Mouse (Mus musculus): Measurements from ENCODE around the gene Dmwd. TPM values are rescaled to one million over a fixed set of nuclear protein-coding genes. Genes with fewer than 3 reads are reported as not detected.

The Dmwd gene
- 28.4 and 28.7 TPM in 2 replicates for polyA plus RNA-seq (2015; fragmentation: Nextera tagmentation; extraction: Ambion mirVana)

- peaks cover 20% of the 10 kb centered on the region for H3K36me3 ChIP-seq (ENCODE audit: control insufficient read depth, insufficient read depth, low read length)
- peak within 1 kb of the TSS; percentile 98 for H3K9ac ChIP-seq (ENCODE audit: low read depth, low read length)
- peak within 1 kb of the TSS; percentile 95 for H3K4me2 ChIP-seq (ENCODE audit: low read length)
- no peaks in the 10 kb centered on the region for H3K27me3 ChIP-seq (ENCODE audit: control insufficient read depth, insufficient read depth, low read depth, low read length)
- peak within 1 kb of the TSS; percentile 83 for H3K27ac ChIP-seq (ENCODE audit: low read length)
- under 1% methylated on average over 50 of the region's 91 CpGs for WGBS
- H3K4me1 ChIP-seq (ENCODE audit: control insufficient read depth, insufficient read depth, low read length) = peaks cover 22% of the 10 kb centered on the region
- H3K9me3 ChIP-seq (replicated peaks; ENCODE audit: control insufficient read depth, low read length, poor library complexity, severe bottlenecking) = no peaks in the 10 kb centered on the region
- peak; percentile 97 for ATAC-seq
- H3K4me3 ChIP-seq (ENCODE audit: low read depth, low read length) = peak within 1 kb of the TSS; percentile 100
These were observed at the start of gene Dmwd for GRCm38 (mm10) chr7:19075723-19076585. Dmwd (plus strand) TSS chr7:19076227.

- H3K27ac ChIP-seq (ENCODE audit: low read length) = no peak overlapping the region
- peaks cover 13% of the 10 kb centered on the region for H3K4me1 ChIP-seq (ENCODE audit: control insufficient read depth, insufficient read depth, low read length)
- peaks cover 20% of the 10 kb centered on the region for H3K36me3 ChIP-seq (ENCODE audit: control insufficient read depth, insufficient read depth, low read length)
- no peak for ATAC-seq
- no peak overlapping the region for H3K4me3 ChIP-seq (ENCODE audit: low read depth, low read length)
- peaks cover 8% of the 10 kb centered on the region for H3K27me3 ChIP-seq (ENCODE audit: control insufficient read depth, insufficient read depth, low read depth, low read length)
- no peak overlapping the region for H3K9ac ChIP-seq (ENCODE audit: low read depth, low read length)
- H3K9me3 ChIP-seq (replicated peaks; ENCODE audit: control insufficient read depth, low read length, poor library complexity, severe bottlenecking) = no peaks in the 10 kb centered on the region
- H3K4me2 ChIP-seq (ENCODE audit: low read length) = no peak overlapping the region
These were observed 48.0 kb upstream of the Dmwd start for GRCm38 (mm10) chr7:19028067-19028466.

GRCm38 (mm10) chr7:19029084-19029653 lies 46.9 kb upstream of the Dmwd start:
- Histone ChIP-seq H3K4me1 (ENCODE audit: control insufficient read depth, insufficient read depth, low read length) (peaks cover 13% of the 10 kb centered on the region), H3K27ac (ENCODE audit: low read length) (no peak overlapping the region), H3K9me3 (replicated peaks; ENCODE audit: control insufficient read depth, low read length, poor library complexity, severe bottlenecking) (no peaks in the 10 kb centered on the region), H3K27me3 (ENCODE audit: control insufficient read depth, insufficient read depth, low read depth, low read length) (no peaks in the 10 kb centered on the region), H3K9ac (ENCODE audit: low read depth, low read length) (no peak overlapping the region), H3K36me3 (ENCODE audit: control insufficient read depth, insufficient read depth, low read length) (peaks cover 24% of the 10 kb centered on the region), H3K4me2 (ENCODE audit: low read length) (no peak overlapping the region), H3K4me3 (ENCODE audit: low read depth, low read length) (no peak overlapping the region)
- WGBS = 53% methylated on average over 6 of the region's 6 CpGs
- no peak for ATAC-seq

- WGBS = 28% methylated on average over 4 of the region's 4 CpGs
- H3K36me3 ChIP-seq (ENCODE audit: control insufficient read depth, insufficient read depth, low read length) = peaks cover 36% of the 10 kb centered on the region
These were observed 44.4 kb upstream of the Dmwd start for GRCm38 (mm10) chr7:19031641-19032040.

GRCm38 (mm10) chr7:19044616-19045015 lies 31.4 kb upstream of the Dmwd start:
- Histone ChIP-seq H3K4me1 (ENCODE audit: control insufficient read depth, insufficient read depth, low read length) (no peaks in the 10 kb centered on the region), H3K9me3 (replicated peaks; ENCODE audit: control insufficient read depth, low read length, poor library complexity, severe bottlenecking) (no peaks in the 10 kb centered on the region), H3K4me3 (ENCODE audit: low read depth, low read length) (no peak overlapping the region), H3K36me3 (ENCODE audit: control insufficient read depth, insufficient read depth, low read length) (peaks cover 57% of the 10 kb centered on the region), H3K27ac (ENCODE audit: low read length) (no peak overlapping the region), H3K27me3 (ENCODE audit: control insufficient read depth, insufficient read depth, low read depth, low read length) (no peaks in the 10 kb centered on the region), H3K9ac (ENCODE audit: low read depth, low read length) (no peak overlapping the region), H3K4me2 (ENCODE audit: low read length) (no peak overlapping the region)
- 96% methylated on average over 6 of the region's 6 CpGs for WGBS
- ATAC-seq = no peak

More at GRCm38 (mm10) chr7:19031641-19032040, 44.4 kb upstream of the Dmwd start:
- H3K9me3 ChIP-seq (replicated peaks; ENCODE audit: control insufficient read depth, low read length, poor library complexity, severe bottlenecking) = no peaks in the 10 kb centered on the region
- H3K9ac ChIP-seq (ENCODE audit: low read depth, low read length) = no peak overlapping the region
- no peaks in the 10 kb centered on the region for H3K27me3 ChIP-seq (ENCODE audit: control insufficient read depth, insufficient read depth, low read depth, low read length)
- H3K4me2 ChIP-seq (ENCODE audit: low read length) = no peak overlapping the region
- no peak overlapping the region for H3K27ac ChIP-seq (ENCODE audit: low read length)
- ATAC-seq = no peak
- no peaks in the 10 kb centered on the region for H3K4me1 ChIP-seq (ENCODE audit: control insufficient read depth, insufficient read depth, low read length)
- H3K4me3 ChIP-seq (ENCODE audit: low read depth, low read length) = no peak overlapping the region

GRCm38 (mm10) chr7:19046286-19047069 lies 29.5 kb upstream of the Dmwd start:
- Histone ChIP-seq H3K9me3 (replicated peaks; ENCODE audit: control insufficient read depth, low read length, poor library complexity, severe bottlenecking) (no peaks in the 10 kb centered on the region), H3K4me3 (ENCODE audit: low read depth, low read length) (no peak overlapping the region), H3K27me3 (ENCODE audit: control insufficient read depth, insufficient read depth, low read depth, low read length) (no peaks in the 10 kb centered on the region), H3K4me2 (ENCODE audit: low read length) (no peak overlapping the region), H3K9ac (ENCODE audit: low read depth, low read length) (no peak overlapping the region), H3K27ac (ENCODE audit: low read length) (no peak overlapping the region), H3K36me3 (ENCODE audit: control insufficient read depth, insufficient read depth, low read length) (peaks cover 57% of the 10 kb centered on the region), H3K4me1 (ENCODE audit: control insufficient read depth, insufficient read depth, low read length) (no peaks in the 10 kb centered on the region)
- no peak for ATAC-seq
- WGBS = 92% methylated on average over 11 of the region's 11 CpGs

GRCm38 (mm10) chr7:19048006-19048527 lies 28.0 kb upstream of the Dmwd start:
- peaks cover 47% of the 10 kb centered on the region for H3K36me3 ChIP-seq (ENCODE audit: control insufficient read depth, insufficient read depth, low read length)
- ATAC-seq = no peak
- WGBS = 91% methylated on average over 14 of the region's 14 CpGs
- no peak overlapping the region for H3K27ac ChIP-seq (ENCODE audit: low read length)
- H3K9me3 ChIP-seq (replicated peaks; ENCODE audit: control insufficient read depth, low read length, poor library complexity, severe bottlenecking) = no peaks in the 10 kb centered on the region
- H3K4me1 ChIP-seq (ENCODE audit: control insufficient read depth, insufficient read depth, low read length) = no peaks in the 10 kb centered on the region
- no peak overlapping the region for H3K9ac ChIP-seq (ENCODE audit: low read depth, low read length)
- no peak overlapping the region for H3K4me3 ChIP-seq (ENCODE audit: low read depth, low read length)
- no peaks in the 10 kb centered on the region for H3K27me3 ChIP-seq (ENCODE audit: control insufficient read depth, insufficient read depth, low read depth, low read length)
- H3K4me2 ChIP-seq (ENCODE audit: low read length) = no peak overlapping the region

GRCm38 (mm10) chr7:19049252-19049651 lies 26.8 kb upstream of the Dmwd start:
- Histone ChIP-seq H3K4me1 (ENCODE audit: control insufficient read depth, insufficient read depth, low read length) (peaks cover 5% of the 10 kb centered on the region), H3K27ac (ENCODE audit: low read length) (no peak overlapping the region), H3K9me3 (replicated peaks; ENCODE audit: control insufficient read depth, low read length, poor library complexity, severe bottlenecking) (no peaks in the 10 kb centered on the region), H3K36me3 (ENCODE audit: control insufficient read depth, insufficient read depth, low read length) (peaks cover 46% of the 10 kb centered on the region), H3K27me3 (ENCODE audit: control insufficient read depth, insufficient read depth, low read depth, low read length) (no peaks in the 10 kb centered on the region), H3K9ac (ENCODE audit: low read depth, low read length) (no peak overlapping the region), H3K4me3 (ENCODE audit: low read depth, low read length) (no peak overlapping the region), H3K4me2 (ENCODE audit: low read length) (no peak overlapping the region)
- no peak for ATAC-seq
- 91% methylated on average over 5 of the region's 5 CpGs for WGBS
